Mouse (Mus musculus) kidney, embryonic 14.5 days (tissue): Measurements from ENCODE around the gene Aff3. TPM values are rescaled to one million over a fixed set of nuclear protein-coding genes. Genes with fewer than 3 reads are reported as not detected.

Experiments used
- ATAC-seq: fragments of 200-750 bp; cut with Nextera tagmentation; 2 replicates; pipeline ENCODE4 v1.8.0; 2017; ENCODE audit warnings: moderate number of reproducible peaks, mild to moderate bottlenecking, moderate TSS enrichment, moderate library complexity; ENCODE audit not compliant: low FRiP score, low TSS enrichment
- H3K27ac ChIP-seq: fragments of 300-500 bp; sonication (generic); 2 replicates; pipeline ENCODE4 v1.5.1; 2014; ENCODE audit warnings: low read depth, mild to moderate bottlenecking, low read length, moderate library complexity, mixed read lengths
- H3K27me3 ChIP-seq: fragments of 300-500 bp; sonication (generic); 2 replicates; pipeline ENCODE4 v1.6.1; 2014; ENCODE audit warnings: mild to moderate bottlenecking, low read length; ENCODE audit not compliant: control insufficient read depth, insufficient read depth
- H3K36me3 ChIP-seq: fragments of 300-500 bp; sonication (generic); 2 replicates; pipeline ENCODE4 v1.6.1; 2014; ENCODE audit warnings: low read length, mixed read lengths; ENCODE audit not compliant: control insufficient read depth, insufficient read depth
- H3K4me1 ChIP-seq: fragments of 300-500 bp; sonication (generic); 2 replicates; pipeline ENCODE4 v1.6.1; 2014; ENCODE audit warnings: low read length, mixed read lengths; ENCODE audit not compliant: control insufficient read depth, insufficient read depth
- H3K4me2 ChIP-seq: fragments of 300-500 bp; sonication (generic); replicated peaks from 2 replicates; pipeline ENCODE4 v1.6.1; 2014; ENCODE audit warnings: low read depth, mild to moderate bottlenecking, low read length
- H3K4me3 ChIP-seq: fragments of 300-500 bp; sonication (generic); 2 replicates; pipeline ENCODE4 v1.5.1; 2014; ENCODE audit warnings: mild to moderate bottlenecking, low read length
- H3K9ac ChIP-seq: fragments of 300-500 bp; sonication (generic); 2 replicates; pipeline ENCODE4 v1.6.1; 2014; ENCODE audit warnings: low read depth, mild to moderate bottlenecking, low read length, moderate library complexity
- H3K9me3 ChIP-seq: fragments of 300-500 bp; sonication (generic); 2 replicates; pipeline ENCODE4 v1.6.1; 2016; ENCODE audit warnings: low read length; ENCODE audit not compliant: control insufficient read depth
- WGBS: fragments of 180-500 bp; shearing (Covaris S2); extraction: QIAGEN DNeasy Blood & Tissue Kit; methylation state at CpG from one replicate; pipeline ENCODE4 v1.1.7; 2014; 5-methylcytosine and 5-hydroxymethylcytosine counted together
- polyA plus RNA-seq: library from polyadenylated mRNA; unstranded; fragments of >200 nt; fragmentation: Nextera tagmentation; extraction: Ambion mirVana; gene quantifications from 2 replicates; pipeline ENCODE4 v1.2.1, GENCODE M21; 2014

Gene Aff3
- polyA plus RNA-seq, 1 experiment from 2014 or later, result 11.9 TPM

GRCm38 (mm10) chr1:38233121-38233520, 431.6 kb downstream of the Aff3 start:
- H3K9ac ChIP-seq, result no peak overlapping the region
- H3K27ac ChIP-seq, result no peak overlapping the region
- WGBS, result 77% methylated on average over 5 of the region's 5 CpGs
- H3K4me1 ChIP-seq, result peaks cover 4% of the 10 kb centered on the region; the same call in 1 of the 2 replicates
- H3K4me2 ChIP-seq, result no peak overlapping the region
- no peaks in the 10 kb centered on the region for H3K9me3 ChIP-seq
- H3K36me3 ChIP-seq, result no peaks in the 10 kb centered on the region
- no peak for ATAC-seq
- no peaks in the 10 kb centered on the region for H3K27me3 ChIP-seq
- H3K4me3 ChIP-seq, result no peak overlapping the region

GRCm38 (mm10) chr1:38230041-38230440, 434.7 kb downstream of the Aff3 start:
- Histone ChIP-seq H3K9me3 (peaks cover 17% of the 10 kb centered on the region), H3K4me1 (peaks cover 4% of the 10 kb centered on the region; the same call in 1 of the 2 replicates), H3K27me3 (no peaks in the 10 kb centered on the region), H3K36me3 (no peaks in the 10 kb centered on the region), H3K9ac (no peak overlapping the region), H3K27ac (no peak overlapping the region), H3K4me3 (no peak overlapping the region), H3K4me2 (no peak overlapping the region)
- WGBS, result 55% methylated on average over 8 of the region's 8 CpGs
- ATAC-seq, result peak; percentile 72; the same call in 1 of the 2 replicates

GRCm38 (mm10) chr1:38228806-38229205, 435.9 kb downstream of the Aff3 start:
- Histone ChIP-seq H3K36me3 (no peaks in the 10 kb centered on the region), H3K4me1 (peaks cover 4% of the 10 kb centered on the region; the same call in 1 of the 2 replicates), H3K9ac (no peak overlapping the region), H3K4me2 (no peak overlapping the region), H3K27ac (no peak overlapping the region), H3K27me3 (no peaks in the 10 kb centered on the region), H3K4me3 (no peak overlapping the region), H3K9me3 (peaks cover 28% of the 10 kb centered on the region)
- no peak for ATAC-seq
- WGBS, result 92% methylated on average over 4 of the region's 4 CpGs

- no peaks in the 10 kb centered on the region for H3K27me3 ChIP-seq
- H3K27ac ChIP-seq, result no peak overlapping the region
- ATAC-seq, result no peak
- H3K9ac ChIP-seq, result no peak overlapping the region
- WGBS, result 95% methylated on average over 3 of the region's 3 CpGs
- H3K4me3 ChIP-seq, result no peak overlapping the region
- no peak overlapping the region for H3K4me2 ChIP-seq
- peaks cover 5% of the 10 kb centered on the region; the same call in 1 of the 2 replicates for H3K4me1 ChIP-seq
- no peaks in the 10 kb centered on the region for H3K36me3 ChIP-seq
- peaks cover 28% of the 10 kb centered on the region for H3K9me3 ChIP-seq
These were observed 439.6 kb downstream of the Aff3 start for GRCm38 (mm10) chr1:38225166-38225565.

GRCm38 (mm10) chr1:38222160-38222559, 442.6 kb downstream of the Aff3 start:
- no peak overlapping the region for H3K9ac ChIP-seq
- H3K4me2 ChIP-seq, result no peak overlapping the region
- peaks cover 12% of the 10 kb centered on the region; the same call in 1 of the 2 replicates for H3K4me1 ChIP-seq
- WGBS, result 87% methylated on average over 1 of the region's 1 CpGs
- peaks cover 28% of the 10 kb centered on the region for H3K9me3 ChIP-seq
- no peaks in the 10 kb centered on the region for H3K36me3 ChIP-seq
- no peak for ATAC-seq
- no peak overlapping the region for H3K27ac ChIP-seq
- no peak overlapping the region for H3K4me3 ChIP-seq
- H3K27me3 ChIP-seq, result no peaks in the 10 kb centered on the region

- Histone ChIP-seq H3K36me3 (no peaks in the 10 kb centered on the region), H3K9me3 (peaks cover 23% of the 10 kb centered on the region), H3K4me3 (no peak overlapping the region), H3K4me2 (no peak overlapping the region), H3K9ac (no peak overlapping the region), H3K27me3 (no peaks in the 10 kb centered on the region), H3K27ac (no peak overlapping the region), H3K4me1 (peaks cover 12% of the 10 kb centered on the region; the same call in 1 of the 2 replicates)
- no peak for ATAC-seq
- WGBS, result 73% methylated on average over 8 of the region's 8 CpGs
These were observed 443.3 kb downstream of the Aff3 start for GRCm38 (mm10) chr1:38221431-38221830.

- Histone ChIP-seq H3K9me3 (no peaks in the 10 kb centered on the region), H3K4me1 (peaks cover 15% of the 10 kb centered on the region; the same call in 1 of the 2 replicates), H3K36me3 (no peaks in the 10 kb centered on the region), H3K27me3 (no peaks in the 10 kb centered on the region), H3K27ac (peak overlapping the region; percentile 19; the same call in 1 of the 2 replicates), H3K4me2 (peak overlapping the region; percentile 19), H3K9ac (peak overlapping the region; percentile 48), H3K4me3 (peak overlapping the region; percentile 9; the same call in 1 of the 2 replicates)
- WGBS, result 33% methylated on average over 31 of the region's 31 CpGs
- ATAC-seq, result peak; percentile 71
These were observed 446.6 kb downstream of the Aff3 start for GRCm38 (mm10) chr1:38217912-38218795.

GRCm38 (mm10) chr1:38217098-38217497, 447.7 kb downstream of the Aff3 start:
- peaks cover 15% of the 10 kb centered on the region; the same call in 1 of the 2 replicates for H3K4me1 ChIP-seq
- H3K9me3 ChIP-seq, result no peaks in the 10 kb centered on the region
- H3K4me3 ChIP-seq, result no peak overlapping the region
- H3K27me3 ChIP-seq, result no peaks in the 10 kb centered on the region
- no peaks in the 10 kb centered on the region for H3K36me3 ChIP-seq
- ATAC-seq, result no peak
- H3K4me2 ChIP-seq, result no peak overlapping the region
- 59% methylated on average over 5 of the region's 5 CpGs for WGBS
- H3K27ac ChIP-seq, result no peak overlapping the region
- no peak overlapping the region for H3K9ac ChIP-seq

- peaks cover 10% of the 10 kb centered on the region; the same call in 1 of the 2 replicates for H3K4me1 ChIP-seq
- H3K4me2 ChIP-seq, result no peak overlapping the region
- H3K27me3 ChIP-seq, result no peaks in the 10 kb centered on the region
- H3K9me3 ChIP-seq, result no peaks in the 10 kb centered on the region
- no peak overlapping the region for H3K27ac ChIP-seq
- H3K4me3 ChIP-seq, result no peak overlapping the region
- WGBS, result 38% methylated on average over 3 of the region's 3 CpGs
- peaks cover 11% of the 10 kb centered on the region; the same call in 1 of the 2 replicates for H3K36me3 ChIP-seq
- no peak for ATAC-seq
- H3K9ac ChIP-seq, result no peak overlapping the region
These were observed 451.4 kb downstream of the Aff3 start for GRCm38 (mm10) chr1:38213377-38213776.
